Mouse (Mus musculus) thymus, postnatal 25 days (tissue): ENCODE results near the gene Wdfy2.

Experiments
- DNase-seq: peaks from one replicate; pipeline ENCODE4 v3.0.0; 2022

Gene Wdfy2

DNA sequence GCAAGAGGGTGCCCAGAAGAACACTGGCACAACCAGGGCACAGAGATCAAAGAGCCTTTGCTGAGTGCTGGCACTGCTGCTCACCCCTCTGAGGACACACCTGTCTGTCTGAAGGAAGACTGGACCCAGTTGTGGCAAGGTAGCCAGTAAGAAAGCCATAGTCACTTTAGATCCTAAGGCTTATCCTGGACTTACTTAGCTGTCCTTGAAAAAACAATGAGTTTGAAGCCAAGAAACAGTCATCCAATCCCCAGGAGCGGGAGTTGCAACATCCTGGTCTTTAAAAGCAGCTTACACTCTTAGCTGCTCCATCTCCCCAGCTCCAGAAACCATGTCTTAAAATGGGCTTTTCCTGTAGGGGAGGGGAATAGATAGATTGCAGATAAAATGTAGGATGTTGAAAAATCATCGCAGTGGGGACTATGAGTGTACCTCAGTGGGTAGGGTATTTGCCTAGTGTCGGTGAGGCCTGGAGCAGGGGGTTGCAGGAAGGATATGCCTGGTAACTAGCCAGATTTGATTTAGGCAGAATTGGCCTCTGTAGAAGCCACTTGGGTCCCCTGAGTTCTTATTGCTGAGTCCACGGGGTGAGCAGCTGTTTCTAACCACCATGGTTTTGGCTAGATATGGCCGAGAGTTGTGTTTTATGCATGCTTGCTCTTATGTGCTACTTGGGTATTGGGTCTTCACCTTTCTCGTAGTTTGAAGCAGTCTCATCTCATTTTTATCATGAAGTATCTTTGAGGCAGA, 99.3 kb downstream of the Wdfy2 start:
- no peak for DNase-seq

DNA sequence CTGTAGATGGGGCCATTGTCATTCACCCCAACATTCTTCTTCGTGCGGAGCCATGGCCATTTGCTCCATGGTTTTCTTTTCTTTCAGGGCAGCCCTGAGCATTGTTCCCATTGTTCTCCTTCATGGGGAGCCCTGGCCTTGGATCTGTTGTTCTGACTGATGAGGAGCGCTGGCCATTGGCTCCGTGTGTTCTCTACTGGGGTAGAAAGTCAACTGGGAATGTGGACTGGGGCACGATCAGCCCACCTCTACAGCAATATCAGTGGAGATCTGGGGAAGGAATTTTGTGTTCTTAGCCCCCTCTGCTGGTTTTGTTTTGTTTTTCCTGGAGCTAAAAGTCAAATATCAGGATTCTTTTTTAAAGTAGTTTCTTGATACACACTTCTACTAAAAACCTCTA, 100.2 kb downstream of the Wdfy2 start:
- no peak for DNase-seq

DNA sequence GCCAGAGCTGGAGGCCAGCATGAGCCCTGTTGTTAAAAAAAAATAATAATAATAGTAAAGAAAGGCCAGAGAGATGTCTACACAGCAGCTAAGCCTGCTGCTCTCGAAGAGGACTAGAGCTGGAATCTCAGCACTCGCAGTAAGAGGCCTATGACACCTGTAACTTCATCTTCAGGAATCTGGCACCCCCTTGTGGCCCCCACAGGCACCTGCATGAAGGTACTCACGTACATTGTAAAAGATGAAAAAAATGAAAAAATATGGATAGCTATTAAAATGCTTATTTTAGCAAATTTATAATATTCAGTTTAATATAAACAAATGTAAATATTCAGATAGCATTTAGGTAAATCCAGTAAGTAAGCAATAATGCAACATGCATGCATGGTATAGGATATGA, 102.0 kb downstream of the Wdfy2 start:
- no peak for DNase-seq

DNA sequence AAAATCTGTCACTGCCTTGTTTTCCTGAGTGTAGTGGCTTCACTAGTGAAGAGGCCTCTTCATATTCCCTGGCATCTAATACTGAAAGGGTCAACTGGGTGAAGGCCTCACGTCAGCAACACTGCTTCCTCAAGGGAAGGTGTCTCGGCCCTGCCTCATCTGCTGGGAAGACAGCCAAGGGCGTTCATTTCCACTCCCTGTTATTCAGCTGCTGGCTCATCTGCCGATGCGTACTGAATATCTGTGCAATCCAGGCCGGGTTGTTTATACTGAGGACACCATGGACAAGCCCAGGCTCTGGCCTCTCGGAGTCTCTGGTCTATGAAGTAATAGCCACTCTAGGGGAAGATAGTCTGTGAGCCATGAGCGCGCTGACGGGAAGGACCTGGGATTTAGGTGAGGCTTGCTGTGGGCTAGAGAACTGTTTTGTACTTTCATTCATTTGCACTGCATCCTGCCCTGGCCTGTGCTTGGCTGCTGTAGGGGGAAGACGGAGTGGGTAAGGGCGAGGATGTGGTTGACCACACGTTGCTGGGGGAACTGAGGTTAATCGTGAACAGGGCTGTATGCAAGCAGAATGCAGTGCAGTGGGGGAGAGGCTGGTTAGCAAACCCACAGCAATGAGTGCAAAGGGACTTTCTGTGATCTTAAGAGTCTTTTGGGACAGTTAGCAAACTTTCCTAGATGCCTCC, 103.1 kb downstream of the Wdfy2 start:
- DNase-seq, result peak; percentile 75

DNA sequence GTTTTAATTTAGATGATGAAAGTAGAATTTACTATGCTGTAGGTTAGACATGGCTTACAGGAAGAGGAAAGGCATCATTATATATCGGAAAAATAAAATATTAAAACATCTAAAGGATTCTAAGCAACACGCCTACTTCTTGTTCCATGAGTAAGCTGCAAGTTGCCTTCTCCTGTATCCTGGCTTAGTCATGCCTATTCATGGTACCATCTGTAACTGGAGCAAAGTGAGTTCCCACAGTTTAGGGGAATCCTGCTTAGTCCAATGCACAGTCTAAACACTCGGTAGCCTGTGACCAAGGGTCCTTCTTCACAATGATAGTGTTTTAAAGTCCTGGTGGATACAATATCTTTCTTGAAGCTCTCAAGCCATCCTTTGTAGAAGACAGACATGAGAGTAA, 109.3 kb downstream of the Wdfy2 start:
- no peak for DNase-seq

DNA sequence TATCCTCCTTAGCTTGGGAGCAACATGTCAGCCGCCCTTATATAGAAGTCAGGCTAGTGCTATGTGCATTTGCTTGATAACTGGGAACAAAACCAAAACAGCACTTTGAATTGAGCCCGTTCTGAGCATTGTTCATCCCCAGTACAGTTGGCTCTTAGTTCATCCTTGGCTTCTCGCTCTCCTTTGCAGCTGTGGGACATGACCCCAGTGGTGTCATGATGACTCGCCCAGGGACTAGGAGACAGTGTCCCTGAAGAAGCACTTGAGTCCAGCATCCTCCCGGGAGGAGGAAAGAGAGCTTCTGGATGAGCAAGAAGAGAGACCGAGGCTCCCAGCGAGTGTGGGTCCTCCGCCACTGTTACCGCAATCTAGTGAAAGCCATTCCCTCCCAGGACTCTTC, 118.6 kb downstream of the Wdfy2 start:
- DNase-seq, result no peak

DNA sequence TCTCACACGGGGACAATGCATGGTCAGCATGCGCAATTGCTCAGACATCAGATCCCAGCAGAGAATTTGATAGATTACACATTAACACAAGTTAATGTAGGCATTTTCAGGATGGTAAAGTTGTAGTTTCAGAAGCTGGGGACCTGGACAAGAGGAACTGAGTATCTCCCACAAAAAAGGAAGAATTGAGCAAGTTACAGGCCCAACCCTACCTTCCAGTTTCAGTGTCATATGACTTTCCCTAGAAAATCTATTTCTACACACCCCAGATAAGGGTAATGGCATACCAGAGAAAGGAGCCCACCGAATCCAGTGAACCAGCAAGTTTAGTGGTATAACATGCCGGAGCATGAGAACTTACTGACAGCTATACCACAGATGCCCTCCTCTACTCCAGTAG, 126.2 kb downstream of the Wdfy2 start:
- no peak for DNase-seq

DNA sequence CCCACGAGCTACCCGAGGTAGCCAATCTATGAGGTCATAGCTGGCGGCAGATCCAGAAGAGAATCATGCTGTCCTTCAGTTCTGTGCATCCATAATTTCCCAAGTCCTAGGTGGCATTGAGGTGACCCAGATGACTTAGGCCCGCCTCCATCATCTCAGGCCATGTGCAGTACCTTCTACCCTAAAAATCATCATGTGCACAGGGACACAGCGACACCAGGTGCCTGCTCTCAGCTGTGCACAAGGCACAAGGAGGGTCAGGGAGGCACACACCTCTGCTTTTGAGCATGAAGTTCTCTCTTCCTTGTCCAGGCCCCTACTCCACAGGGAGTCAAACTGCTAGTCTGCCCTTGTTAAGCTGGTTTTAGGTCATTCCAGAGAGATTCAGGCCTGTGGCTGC, 127.9 kb downstream of the Wdfy2 start:
- DNase-seq, result no peak

DNA sequence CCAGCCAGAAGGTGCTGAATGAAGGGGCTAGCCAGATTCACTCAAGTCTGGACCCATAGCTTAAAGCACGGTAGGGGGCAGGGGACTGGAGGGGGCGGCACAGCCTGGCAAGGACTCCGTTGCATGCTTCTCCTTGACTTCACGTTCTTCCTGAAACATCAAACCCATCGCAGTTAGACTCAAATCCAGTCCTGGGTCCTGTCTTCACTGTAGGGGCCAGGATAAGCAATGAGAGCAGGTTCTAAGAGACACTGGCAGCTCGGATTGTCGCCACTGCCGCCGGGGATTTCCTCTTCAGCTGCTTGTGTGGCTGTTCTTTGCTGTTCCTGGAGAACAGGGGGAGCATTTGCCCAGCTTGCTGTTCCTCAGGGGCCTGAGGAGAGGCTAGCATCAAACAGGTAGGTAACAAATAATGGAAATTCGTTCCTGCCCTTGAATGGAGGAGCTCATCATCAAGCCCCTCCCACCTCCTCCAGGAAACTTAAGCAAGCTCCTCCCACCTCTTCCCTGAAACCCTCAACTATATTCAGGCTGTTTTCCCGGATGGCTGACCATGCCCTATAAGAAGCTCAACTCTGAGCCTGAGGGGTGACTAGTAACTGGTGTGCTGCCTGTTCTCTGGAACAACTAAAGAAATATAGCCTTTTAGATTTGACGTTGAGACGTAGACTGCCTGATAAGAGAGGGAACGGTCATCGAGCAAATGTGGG, 128.5 kb downstream of the Wdfy2 start:
- DNase-seq, result no peak

DNA sequence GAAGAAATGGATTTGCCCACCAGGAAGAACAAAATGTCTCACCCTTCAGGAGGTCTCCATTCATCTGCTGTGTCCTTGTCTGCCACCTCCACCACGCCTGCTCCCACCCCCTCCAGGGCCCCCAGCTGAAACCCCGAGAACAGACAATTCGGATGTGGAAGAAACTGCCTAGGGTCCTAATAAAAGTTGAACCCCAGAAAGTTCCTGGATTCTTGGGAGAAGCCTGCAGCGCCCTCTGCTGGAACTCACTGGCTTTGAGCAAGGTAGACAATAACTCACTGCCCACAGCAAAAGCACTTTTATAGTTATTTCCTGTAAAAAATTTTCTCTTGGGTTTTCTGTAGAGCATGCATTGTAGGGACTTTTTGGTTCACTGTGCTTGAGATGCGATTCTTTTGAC, 137.6 kb downstream of the Wdfy2 start:
- DNase-seq, result peak; percentile 73

DNA sequence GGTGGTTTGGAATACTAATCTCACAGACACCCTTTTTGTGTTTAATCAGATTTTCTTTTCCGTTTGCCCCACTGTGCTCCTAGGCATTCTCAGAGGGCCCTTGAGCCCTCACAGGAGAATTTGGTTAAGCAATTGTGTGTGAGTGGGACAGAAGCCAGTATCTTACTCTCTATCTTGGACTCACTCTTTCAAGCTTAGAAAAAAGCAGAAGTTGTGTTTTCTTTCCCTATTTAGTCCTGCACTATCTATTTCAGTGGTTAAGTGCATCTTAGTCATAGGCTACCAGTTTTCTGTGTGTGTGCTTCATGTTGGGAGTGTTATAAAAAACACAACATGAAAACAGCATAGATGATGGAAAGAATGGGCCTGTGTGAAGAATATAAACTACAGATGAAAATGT, 142.3 kb downstream of the Wdfy2 start:
- DNase-seq, result no peak

DNA sequence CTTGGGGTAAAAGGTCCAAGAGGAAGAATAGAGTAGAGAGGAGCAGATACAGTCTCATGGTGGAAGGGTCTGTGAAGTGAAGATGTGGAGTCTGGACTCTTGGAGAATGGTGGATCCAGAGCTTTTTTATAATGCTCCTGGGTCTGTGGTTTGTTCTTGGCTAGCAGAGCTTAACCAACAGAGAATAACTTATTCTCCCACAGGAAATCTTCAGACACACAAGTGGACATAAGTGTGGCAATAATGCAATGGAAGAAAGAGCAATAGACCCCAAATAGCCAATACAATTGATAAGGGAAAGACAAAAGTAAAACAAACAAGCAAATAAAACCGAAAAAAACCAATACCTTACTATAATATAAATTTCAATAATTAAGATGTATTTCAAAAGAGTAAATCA, 146.9 kb downstream of the Wdfy2 start, which contains the start of gene Defb48:
Defb48 (minus strand) TSS at position 101 of the 400 bp plus-strand sequence.
- DNase-seq, result no peak

DNA sequence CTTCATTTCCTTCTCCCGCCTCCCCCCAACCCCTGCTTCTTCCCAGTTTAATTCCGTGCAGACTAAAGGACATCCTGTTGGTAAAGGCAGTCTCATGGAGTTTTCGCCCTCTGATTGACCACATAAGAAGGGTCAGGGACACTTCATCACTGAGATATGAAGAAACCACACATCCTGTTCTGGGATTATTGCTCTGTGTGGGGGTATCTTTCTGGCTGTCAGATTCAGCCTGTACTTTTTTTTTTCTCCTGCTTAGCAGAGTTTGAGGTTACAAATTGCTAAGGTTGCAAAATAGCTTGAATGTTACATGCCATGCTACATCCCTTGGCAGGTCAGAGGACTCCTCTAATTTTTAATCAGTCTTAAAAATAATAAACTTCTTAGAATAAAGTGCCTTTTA, 153.8 kb downstream of the Wdfy2 start:
- no peak for DNase-seq

DNA sequence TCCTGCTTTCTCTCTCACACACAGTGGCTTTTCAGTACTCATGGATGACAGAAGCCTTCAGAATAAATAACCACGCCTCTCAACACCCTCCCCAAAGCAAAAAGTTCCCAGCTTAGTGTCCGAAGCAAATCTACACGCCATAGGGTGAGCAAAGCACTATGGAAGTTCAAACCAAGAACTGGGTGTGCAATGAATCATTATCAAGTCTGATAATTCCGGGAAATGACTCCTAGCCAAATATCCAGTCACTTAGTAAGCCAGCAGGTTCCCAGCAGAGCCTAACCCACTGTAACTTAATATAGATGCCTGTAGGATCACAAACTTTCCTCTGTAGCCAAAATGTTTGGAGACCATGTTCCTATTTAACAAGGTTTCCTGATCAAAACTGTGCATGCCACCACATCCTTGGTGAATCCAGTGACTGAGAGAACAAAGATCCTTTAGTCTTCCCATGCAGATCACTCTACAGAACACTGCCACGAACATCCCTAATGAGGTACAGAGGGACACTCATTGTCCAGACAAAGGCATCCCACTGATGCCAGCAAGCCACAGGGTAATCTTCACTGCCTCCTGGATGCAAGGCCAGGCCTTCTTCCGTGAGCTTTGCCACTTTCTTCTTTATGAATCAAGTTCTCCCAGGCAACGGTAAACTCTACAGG, 154.5 kb downstream of the Wdfy2 start:
- DNase-seq, result no peak

DNA sequence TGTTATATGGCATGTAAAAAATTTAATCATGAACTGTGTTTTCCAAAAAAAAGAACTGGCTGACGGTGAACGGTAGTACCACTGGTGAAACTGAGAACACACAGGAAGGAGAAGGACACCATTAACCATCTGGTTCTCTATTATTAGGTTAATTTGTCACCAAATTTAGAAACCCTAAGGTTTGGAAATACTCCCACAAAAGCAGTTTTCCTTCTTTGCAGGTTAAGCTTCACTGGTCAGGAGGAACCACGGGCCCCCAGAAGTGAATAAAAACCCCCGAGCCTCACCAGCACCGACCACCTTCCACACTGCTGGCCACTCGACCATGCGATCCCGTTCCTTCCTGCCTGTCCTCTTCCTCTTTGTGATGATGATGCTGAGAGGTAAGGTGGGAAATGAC, 160.3 kb downstream of the Wdfy2 start, which contains the start of gene Defb47:
Defb47 (plus strand) TSS at position 301 of the 400 bp plus-strand sequence.
- no peak for DNase-seq

DNA sequence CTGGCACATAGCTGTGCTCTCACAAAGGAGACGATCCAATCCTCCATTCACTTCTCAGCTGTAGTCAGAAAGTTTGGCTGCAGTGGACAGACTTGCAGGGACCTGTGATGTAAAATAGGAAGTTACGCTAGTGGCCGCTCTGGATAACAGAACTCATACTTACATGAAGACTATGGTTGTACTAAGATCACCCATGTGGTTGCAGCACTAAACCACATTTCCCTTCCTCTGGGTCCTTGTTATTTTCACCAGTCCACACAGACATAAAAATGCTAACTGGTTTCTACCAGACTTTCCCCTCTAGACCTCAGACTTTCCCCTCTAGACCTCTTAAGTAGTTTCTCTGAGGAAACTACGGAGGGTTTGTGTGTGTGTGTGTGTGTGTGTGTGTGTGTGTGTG, 161.5 kb downstream of the Wdfy2 start:
- no peak for DNase-seq

DNA sequence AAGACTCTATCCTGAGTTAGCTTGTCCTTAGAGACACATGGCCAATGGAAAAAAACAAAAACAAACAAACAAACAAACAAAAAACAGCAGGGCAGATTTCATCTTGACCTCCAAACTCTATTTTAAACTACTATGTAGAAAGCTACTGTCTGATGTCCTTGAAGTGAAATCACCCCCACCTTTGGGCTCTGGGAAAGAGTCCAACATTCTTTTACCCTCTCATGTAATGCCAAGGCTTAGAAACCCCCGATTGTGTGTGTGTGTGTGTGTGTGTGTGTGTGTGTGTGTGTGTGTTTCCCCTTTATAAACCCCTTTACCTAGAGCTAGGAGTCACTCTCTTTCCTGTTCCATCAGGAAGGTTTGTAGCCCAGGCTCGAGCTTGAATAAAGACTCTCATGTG, 165.1 kb downstream of the Wdfy2 start:
- no peak for DNase-seq
